Mouse (Mus musculus) embryonic stem cell, embryonic (primary cell): Measurements from ENCODE around the gene Rapgef4.

Experiments
- CTCF ChIA-PET, 4 experiments: fragments of 300-600 bp in 2 of 4; fragments of 350-600 bp in 2 of 4; sonication (Branson Sonifier 250); formaldehyde crosslinking; loops; one replicate each; lab custom pipeline; 2022; ENCODE audit warnings: inconsistent platforms in 2 of 4; lab: Charles Lee
- POLR2A ChIA-PET, 4 experiments: fragments of 300-600 bp in 2 of 4; fragments of 350-600 bp in 2 of 4; sonication (Branson Sonifier 250); formaldehyde crosslinking; loops; one replicate each; lab custom pipeline; 2022; ENCODE audit warnings: antibody characterized with exemption in 4 of 4, inconsistent platforms in 1 of 4; lab: Charles Lee

Rapgef4 gene

GRCm38 (mm10) chr2:72114148-72114559 is 133.1 kb downstream of the Rapgef4 start:
- CTCF ChIA-PET: no interaction called here
- POLR2A ChIA-PET: interaction anchor here in 1 of 4 experiments (1.5 kb wide), 1 partner anchor 21 kb away, joined by 3 read pairs; no protein-coding TSS in a partner anchor

- CTCF ChIA-PET: no interaction called here
Observed at GRCm38 (mm10) chr2:72116103-72116502, 135.1 kb downstream of the Rapgef4 start.

DNA sequence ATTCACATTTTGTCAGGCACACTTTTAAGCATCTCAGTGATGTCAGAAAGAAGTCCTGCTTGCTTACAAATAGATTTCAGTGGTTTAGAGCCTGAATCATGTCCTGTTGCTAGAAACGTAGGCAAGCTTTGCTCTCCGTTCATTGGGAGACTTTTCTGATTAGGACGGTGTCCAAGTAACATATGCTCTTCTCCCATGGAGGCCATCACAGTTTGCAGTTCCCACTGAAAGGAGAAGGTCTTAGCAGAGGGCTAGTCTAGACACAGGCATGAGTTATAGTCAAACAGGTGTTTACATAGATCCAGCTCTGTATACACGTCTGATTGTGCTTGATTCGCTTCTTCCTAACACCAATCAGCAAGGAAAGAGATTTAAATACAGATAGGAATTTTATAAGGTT is 135.7 kb downstream of the Rapgef4 start:
- CTCF ChIA-PET: interaction anchor here in 3 of 4 experiments (0.6 to 1.4 kb wide), 3 partner anchors 20 to 32 kb away, joined by 4 to 5 read pairs (median 4); no protein-coding TSS in a partner anchor
- POLR2A ChIA-PET: interaction anchor here in 2 of 4 experiments (0.6 to 0.7 kb wide), 3 partner anchors 11 to 210 kb away, joined by 3 read pairs; no protein-coding TSS in a partner anchor

More at GRCm38 (mm10) chr2:72116103-72116502, 135.1 kb downstream of the Rapgef4 start:
- POLR2A ChIA-PET: no interaction called here

DNA sequence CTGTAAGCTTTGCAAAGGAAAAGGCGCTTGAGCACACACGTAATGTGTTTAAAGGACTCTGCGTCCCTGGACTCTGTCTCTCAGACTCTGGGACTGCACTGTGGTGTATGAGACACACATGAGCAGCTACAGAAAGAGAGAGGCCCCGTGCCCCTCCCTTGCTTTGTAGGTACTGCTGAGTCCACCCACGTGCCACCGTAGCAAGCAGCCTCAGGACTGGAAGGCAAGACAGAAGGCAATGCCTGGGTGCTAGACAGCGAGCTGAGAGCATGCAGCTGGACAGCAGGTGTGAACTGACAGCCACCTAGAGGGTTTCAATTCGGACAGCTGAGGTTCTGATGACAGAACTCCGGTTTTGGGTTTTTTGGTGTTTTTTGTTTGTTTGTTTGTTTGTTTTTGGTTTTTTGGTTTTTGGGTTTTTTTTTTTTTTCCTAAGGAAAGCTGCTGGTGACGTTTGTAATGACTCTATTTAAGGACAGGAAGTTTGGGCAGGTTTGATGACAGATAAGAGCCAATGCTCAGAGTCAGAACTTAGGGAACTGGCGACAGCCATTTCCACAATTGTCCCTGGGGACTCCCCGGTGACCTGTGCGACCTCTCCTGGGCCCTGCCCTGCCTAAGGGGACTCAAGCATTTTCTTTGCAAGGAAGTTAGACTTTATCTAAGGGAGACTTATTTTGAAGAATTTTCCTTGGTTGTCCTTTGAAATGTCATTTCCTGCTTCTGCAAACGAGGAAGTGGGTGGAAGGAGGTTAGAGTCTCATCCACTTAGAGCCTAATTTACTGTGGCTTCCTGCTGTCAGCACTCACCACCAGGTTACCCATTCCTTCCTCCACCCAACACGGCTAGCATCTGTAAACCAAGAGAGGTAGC is 136.3 kb downstream of the Rapgef4 start:
- POLR2A ChIA-PET: interaction anchor here in 2 of 4 experiments (0.6 to 0.7 kb wide), 3 partner anchors 10 to 211 kb away, joined by 3 read pairs; no protein-coding TSS in a partner anchor
- CTCF ChIA-PET: interaction anchor here in 3 of 4 experiments (0.6 to 1.4 kb wide), 4 partner anchors 21 to 86 kb away, joined by 3 to 5 read pairs (median 4); no protein-coding TSS in a partner anchor

- ChIA-PET POLR2A (interaction anchor here in 1 of 4 experiments (0.9 kb wide), 1 partner anchor 12 kb away, joined by 3 read pairs; no protein-coding TSS in a partner anchor), CTCF (interaction anchor here in 1 of 4 experiments (0.7 kb wide), 1 partner anchor 8 kb away, joined by 6 read pairs; no protein-coding TSS in a partner anchor)
Observed at GRCm38 (mm10) chr2:72120211-72120610, 139.2 kb downstream of the Rapgef4 start.

- POLR2A ChIA-PET: interaction anchor here in 1 of 4 experiments (1.1 to 1.3 kb wide), 2 partner anchors 9 to 15 kb away, joined by 3 read pairs; no protein-coding TSS in a partner anchor
- CTCF ChIA-PET: interaction anchor here in 3 of 4 experiments (1.2 to 1.4 kb wide), 4 partner anchors 26 to 112 kb away, joined by 3 to 4 read pairs (median 3); no protein-coding TSS in a partner anchor
Observed at GRCm38 (mm10) chr2:72122410-72123223, 141.6 kb downstream of the Rapgef4 start.

DNA sequence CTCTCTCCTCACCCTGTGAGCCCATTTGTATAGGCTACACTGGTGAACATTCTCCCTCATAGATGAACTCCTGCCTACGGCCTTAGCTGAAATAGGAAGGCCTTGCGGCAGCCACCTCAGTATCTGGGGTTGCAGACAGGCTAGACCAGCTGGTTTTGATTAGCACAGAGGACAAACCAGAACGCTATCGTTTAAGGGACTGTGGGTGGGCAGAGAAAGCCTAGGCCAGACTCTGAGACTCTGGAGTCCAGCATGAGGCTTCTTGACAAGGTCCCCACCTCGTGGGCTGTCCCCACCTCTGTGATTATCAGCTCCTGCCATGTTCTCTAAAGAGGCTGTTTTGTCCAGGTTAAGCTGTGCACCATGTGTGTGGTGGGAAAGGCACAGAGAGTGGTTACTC is 142.8 kb downstream of the Rapgef4 start:
- POLR2A ChIA-PET: no interaction called here
- CTCF ChIA-PET: interaction anchor here in 3 of 4 experiments (0.5 to 1.4 kb wide), 6 partner anchors 17 to 428 kb away, joined by 3 to 5 read pairs (median 3); no protein-coding TSS in a partner anchor

GRCm38 (mm10) chr2:72125786-72126185 is 144.7 kb downstream of the Rapgef4 start:
- ChIA-PET POLR2A (interaction anchor here in 1 of 4 experiments (0.9 kb wide), 1 partner anchor 30 kb away, joined by 3 read pairs; no protein-coding TSS in a partner anchor), CTCF (no interaction called here)

DNA sequence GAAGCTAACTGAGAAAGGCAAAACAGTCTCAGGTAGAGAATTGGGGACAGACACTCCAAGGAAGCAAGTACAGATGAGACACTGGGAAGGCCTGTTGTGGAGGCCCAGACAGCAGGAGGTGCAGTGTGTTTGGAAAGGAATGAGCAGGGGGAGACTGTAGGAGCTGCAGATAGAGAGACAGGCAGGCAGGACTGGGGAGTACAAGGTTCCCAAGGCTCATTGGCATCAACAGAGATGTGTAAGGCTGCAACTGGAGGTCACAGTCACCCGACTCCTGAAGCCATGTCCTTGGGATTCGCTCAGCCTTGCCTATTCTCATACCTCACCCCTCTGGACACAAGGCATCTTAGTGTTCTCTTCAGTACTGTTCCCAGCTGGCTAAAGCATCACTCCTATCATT is 145.4 kb downstream of the Rapgef4 start:
- ChIA-PET POLR2A (no interaction called here), CTCF (no interaction called here)

DNA sequence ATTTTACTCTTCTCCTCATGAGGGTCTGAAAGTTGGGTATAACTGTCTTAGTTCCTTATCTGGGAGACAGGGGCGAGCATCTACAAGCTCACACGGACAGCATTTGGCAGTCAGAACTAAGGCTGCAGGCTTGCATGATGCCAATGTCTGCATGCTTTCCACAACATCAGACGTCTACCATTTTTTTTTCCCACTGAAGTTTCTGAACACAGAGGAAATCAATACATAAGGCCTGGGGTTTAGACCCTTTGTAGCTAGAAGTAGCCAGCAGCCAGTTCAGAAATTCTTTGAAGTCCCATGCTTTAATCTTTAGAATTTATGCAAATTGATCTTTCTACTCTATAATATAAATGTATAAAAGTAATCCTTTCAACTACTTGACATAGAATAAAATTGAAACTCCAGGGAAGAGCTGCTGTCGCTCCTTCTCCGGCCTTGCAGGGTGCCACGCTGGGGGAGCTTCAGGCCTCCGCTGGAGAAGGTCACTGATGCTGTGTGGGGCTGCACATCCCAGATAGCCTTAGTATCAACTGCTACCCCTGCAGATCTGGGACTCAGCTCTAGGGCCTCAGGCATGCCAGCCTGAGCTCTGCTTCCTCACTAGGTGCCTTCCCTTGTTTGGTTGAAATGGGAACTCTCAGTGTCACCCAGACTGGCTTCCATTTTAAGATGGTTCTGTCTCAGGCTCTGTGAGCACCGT is 148.7 kb downstream of the Rapgef4 start:
- POLR2A ChIA-PET: no interaction called here

DNA sequence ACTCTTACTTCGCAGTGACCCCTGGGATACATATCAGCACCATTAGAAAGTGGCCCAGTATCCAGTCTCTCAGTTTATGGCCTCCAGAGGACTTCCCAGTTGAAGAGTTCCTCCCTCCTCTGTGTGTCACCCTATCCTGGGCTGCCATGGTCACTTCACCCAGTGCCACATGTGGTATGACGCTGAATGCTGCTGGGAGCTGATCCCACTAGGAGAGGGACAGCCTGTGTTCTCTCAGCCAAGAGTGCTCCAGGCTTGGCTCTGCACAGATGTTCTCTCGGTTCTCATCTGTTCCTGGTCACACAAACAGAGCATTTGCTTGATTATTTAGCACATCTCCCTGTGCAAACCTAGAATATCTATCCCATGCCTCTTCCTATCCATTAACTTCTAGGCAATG is 151.2 kb downstream of the Rapgef4 start:
- ChIA-PET CTCF (no interaction called here), POLR2A (interaction anchor here in 1 of 4 experiments (0.7 kb wide), 1 partner anchor 345 kb away, joined by 3 read pairs; no protein-coding TSS in a partner anchor)

More for the DNA sequence above, 148.7 kb downstream of the Rapgef4 start:
- CTCF ChIA-PET: no interaction called here

- CTCF ChIA-PET: interaction anchor here (0.6 to 3.5 kb wide), 7 partner anchors 11 to 1779 kb away, joined by 3 to 16 read pairs (median 5); no protein-coding TSS in a partner anchor
- POLR2A ChIA-PET: no interaction called here
Observed at GRCm38 (mm10) chr2:72136045-72136444, 155.0 kb downstream of the Rapgef4 start.

- POLR2A ChIA-PET: interaction anchor here in 3 of 4 experiments (0.6 to 1.4 kb wide), 4 partner anchors 21 to 1158 kb away, joined by 3 to 4 read pairs (median 3); no protein-coding TSS in a partner anchor
- CTCF ChIA-PET: interaction anchor here (0.5 to 3.5 kb wide), 8 partner anchors 12 to 1433 kb away, joined by 3 to 16 read pairs (median 6); no protein-coding TSS in a partner anchor
Observed at GRCm38 (mm10) chr2:72136486-72137264, 155.6 kb downstream of the Rapgef4 start.

- CTCF ChIA-PET: interaction anchor here in 1 of 4 experiments (1.1 to 2.0 kb wide), 2 partner anchors 9 to 63 kb away, joined by 3 to 5 read pairs; no protein-coding TSS in a partner anchor
- POLR2A ChIA-PET: no interaction called here
Observed at GRCm38 (mm10) chr2:72139863-72140845, 159.1 kb downstream of the Rapgef4 start.

DNA sequence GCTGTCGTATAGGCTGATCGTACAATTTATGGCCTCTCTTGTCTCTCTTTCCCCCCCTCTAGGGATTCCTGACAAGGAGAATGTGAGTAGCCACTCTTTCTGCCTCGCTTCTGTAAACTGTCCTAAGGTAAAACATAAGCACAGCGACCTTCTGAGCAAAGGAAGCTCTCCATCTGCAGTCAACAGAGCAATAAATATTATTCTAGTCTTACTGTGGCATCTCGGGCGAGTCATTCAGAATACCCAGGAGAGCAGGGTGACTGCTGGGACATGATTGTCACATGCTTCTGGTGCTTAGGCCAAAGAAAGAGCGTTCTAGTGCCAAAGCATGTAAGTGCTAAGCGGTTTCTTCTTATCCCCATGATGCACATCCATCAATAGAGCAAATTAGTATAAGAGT is 160.1 kb downstream of the Rapgef4 start:
- CTCF ChIA-PET: interaction anchor here in 1 of 4 experiments (1.1 to 2.0 kb wide), 2 partner anchors 8 to 63 kb away, joined by 3 to 5 read pairs; no protein-coding TSS in a partner anchor

More for the DNA sequence above, 160.1 kb downstream of the Rapgef4 start:
- POLR2A ChIA-PET: interaction anchor here in 1 of 4 experiments (0.7 kb wide), 1 partner anchor 24 kb away, joined by 3 read pairs; no protein-coding TSS in a partner anchor
